Mouse (Mus musculus) brain, embryonic 14.5 days (tissue): ENCODE data around the gene Gon7. TPM values are rescaled to one million over a fixed set of nuclear protein-coding genes. Genes with fewer than 3 reads are reported as not detected.

Experiments
- DNase-seq: peaks from one replicate; pipeline ENCODE4 v3.0.0-alpha.2; 2011; ENCODE audit warnings: low read depth
- CTCF ChIP-seq: fragments of 200-500 bp; IDR thresholded peaks from 2 replicates; pipeline ENCODE4 v1.5.1; 2012; ENCODE audit warnings: inconsistent platforms, mild to moderate bottlenecking, moderate library complexity, borderline replicate concordance; ENCODE audit not compliant: insufficient read depth, insufficient read length; ENCODE audit errors: extremely low read depth
- POLR2A ChIP-seq: fragments of 200-500 bp; IDR thresholded peaks from 2 replicates; pipeline ENCODE4 v1.6.1; 2012; ENCODE audit warnings: mild to moderate bottlenecking, inconsistent platforms, borderline replicate concordance; ENCODE audit not compliant: poor library complexity, insufficient read depth, insufficient read length, severe bottlenecking; ENCODE audit errors: extremely low read depth
- polyA plus RNA-seq: library from polyadenylated mRNA; depleted of rRNA; stranded (reverse); fragments of >200 nt; gene quantifications from 2 replicates; pipeline ENCODE4 v1.2.3, GENCODE M21; 2012

Gon7 gene
- polyA plus RNA-seq, 1 experiment: 24.1 TPM

DNA sequence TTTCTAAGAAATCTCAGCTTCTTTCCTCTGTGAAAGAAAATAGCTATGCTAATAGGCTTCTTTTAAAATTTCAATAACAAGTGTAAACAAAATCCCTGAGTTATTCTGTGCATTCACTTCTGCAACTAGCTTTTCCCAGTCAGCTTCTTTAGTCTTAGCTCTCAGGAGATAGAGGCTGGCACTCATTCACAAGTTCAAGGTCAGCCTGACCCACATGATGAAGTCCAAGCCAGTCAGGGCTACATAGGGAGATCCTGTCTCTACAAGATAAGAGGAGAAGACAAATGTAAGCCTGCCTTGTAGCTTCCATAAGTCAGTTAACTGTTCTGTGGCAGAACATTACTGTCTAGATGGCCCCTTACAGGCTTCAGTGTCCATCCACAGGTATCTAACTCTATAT lies 6.1 kb upstream of the Gon7 start:
- DNase-seq: no peak
- no peak for TF ChIP-seq CTCF
- TF ChIP-seq POLR2A: no peak

DNA sequence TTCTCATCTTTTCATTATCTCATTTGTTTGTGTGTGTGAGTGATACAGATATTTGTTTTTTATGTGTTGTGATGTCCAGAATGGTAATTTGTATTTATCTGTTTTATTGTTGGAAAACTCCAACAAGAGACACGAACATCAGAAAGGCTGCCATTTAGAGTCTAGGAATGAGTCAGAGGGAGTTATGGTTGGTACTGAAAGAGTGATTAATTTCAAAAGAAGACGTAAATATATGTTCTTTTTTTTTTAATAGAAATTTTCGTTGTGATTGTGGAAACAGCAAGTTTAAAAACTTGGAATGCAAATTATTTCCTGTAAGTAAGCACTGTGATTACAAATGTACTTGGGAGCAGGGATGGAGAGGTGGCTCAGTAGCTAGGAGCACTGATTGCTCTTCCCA lies 4.1 kb upstream of the Gon7 start:
- no peak for DNase-seq

DNA sequence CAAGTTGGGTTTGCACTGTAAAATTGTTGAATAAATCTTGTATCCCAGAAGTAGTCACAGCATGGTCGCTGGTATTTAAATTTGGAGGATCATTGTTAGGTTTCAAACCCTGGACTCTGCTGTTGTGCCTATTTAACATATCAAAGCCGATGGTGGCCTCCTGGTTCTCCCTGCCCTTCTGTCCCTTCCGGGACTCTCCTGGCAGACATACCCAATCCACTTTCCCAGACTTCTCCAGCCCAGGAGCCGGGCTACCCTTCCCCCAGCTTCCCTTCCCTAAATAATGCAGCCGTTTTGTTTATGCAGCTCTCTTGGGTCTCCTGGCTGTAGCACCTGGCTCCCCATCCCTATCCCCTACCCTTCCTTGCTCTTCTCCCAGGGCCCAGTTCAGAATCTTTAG lies 1.3 kb upstream of the Gon7 start:
- TF ChIP-seq CTCF: no peak
- no peak for TF ChIP-seq POLR2A
- peak; percentile 18 for DNase-seq

More for the DNA sequence above, 4.1 kb upstream of the Gon7 start:
- TF ChIP-seq POLR2A (no peak), CTCF (no peak)

DNA sequence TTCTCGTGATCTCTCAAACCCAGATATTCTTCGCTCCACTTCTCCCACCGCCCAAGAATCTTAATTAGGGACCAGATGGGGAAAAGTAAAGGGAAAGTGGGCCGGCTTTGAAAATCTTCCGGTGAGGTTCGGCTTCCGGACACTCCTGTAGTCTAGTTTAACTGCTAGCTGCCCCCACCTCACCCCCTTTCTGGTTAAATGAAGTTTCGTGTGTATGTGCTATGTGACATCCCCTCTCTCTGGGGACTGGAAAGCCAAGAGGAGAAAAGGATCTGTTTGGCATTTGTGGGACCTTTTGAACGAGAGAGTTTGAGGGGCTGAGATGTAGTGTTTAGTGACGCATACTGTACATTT lies 777 bp upstream of the Gon7 start, which contains the start of gene Gm20604:
TSS of gene Gm20604 (minus strand) at position 270 of the 354 bp plus-strand sequence.
- TF ChIP-seq POLR2A (no peak), CTCF (no peak)

DNA sequence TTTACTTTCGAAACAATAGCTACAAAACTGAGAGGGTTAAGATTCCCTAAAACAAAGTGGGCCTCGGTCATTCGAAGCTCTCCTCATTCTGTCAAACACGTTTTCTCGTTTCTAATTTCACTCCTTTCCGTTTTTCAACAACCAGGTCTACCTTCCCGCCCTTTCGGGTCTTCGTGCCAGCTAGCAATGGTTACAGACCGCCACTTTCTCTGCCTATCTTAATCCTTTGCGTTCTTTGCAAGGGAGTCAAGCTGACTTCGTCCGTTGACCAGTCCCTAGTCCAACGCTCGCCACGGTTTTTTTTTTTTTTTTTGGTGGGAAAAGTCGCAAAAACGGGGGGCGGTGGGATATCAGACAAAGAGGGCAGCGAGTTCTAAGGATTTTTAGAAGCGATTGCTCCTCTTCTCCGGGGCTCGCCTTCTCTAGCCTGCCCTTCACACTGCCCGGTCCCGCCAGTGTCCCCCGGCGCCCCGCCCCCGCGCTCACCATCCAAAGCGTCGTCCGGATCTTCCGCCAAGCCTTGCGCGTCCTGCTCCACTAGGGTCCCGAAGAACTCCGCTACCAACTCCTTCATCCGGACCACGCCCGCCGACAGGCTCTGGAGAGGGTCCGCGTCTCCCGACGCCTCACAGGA lies 431 bp downstream of the Gon7 start:
- no peak for DNase-seq
- no peak for TF ChIP-seq POLR2A
- no peak for TF ChIP-seq CTCF

More for the DNA sequence above, 777 bp upstream of the Gon7 start, which contains the start of gene Gm20604:
- no peak for DNase-seq

DNA sequence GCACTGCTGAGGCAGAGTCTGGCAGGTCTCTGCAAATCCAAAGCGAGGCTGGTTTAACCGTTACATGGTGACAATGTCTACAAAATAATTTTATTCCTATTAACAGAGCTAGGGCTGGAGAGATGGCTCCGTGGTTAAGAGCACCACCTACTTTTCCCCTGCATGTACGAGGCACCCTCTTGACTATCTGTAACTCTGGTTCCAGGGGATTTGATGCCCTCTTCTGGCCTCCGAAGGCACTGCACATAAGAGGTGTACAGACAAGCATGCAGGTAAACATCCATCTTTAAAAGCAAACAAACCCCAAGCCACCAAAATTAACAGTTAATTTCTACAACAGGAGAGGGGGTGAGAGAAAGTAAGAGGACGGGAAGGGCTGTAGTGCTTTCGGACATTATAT lies 1.3 kb downstream of the Gon7 start:
- peak; percentile 31; the same call in 1 of the 2 replicates for TF ChIP-seq CTCF
- TF ChIP-seq POLR2A: no peak
- DNase-seq: peak; percentile 17

DNA sequence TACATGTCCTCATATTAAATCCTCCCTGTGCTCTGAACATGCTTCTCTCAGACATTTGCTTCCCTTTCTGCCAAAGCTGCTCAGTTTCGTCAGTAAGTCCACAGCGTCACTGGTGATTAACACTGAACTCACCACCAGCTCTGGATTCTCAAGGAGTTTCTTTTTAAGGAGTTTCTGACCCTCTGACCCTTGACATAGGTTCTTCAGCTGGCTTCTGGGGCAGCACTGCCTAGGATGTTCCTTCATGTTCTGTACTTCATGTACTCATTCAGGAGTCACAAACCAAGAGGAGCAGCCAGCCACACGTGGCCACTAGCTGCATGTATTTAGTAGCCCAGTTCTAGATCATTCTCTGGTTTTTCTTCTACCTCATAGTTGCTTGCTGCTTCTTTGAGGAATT lies 9.3 kb downstream of the Gon7 start:
- DNase-seq: no peak
- TF ChIP-seq POLR2A (no peak), CTCF (no peak)

DNA sequence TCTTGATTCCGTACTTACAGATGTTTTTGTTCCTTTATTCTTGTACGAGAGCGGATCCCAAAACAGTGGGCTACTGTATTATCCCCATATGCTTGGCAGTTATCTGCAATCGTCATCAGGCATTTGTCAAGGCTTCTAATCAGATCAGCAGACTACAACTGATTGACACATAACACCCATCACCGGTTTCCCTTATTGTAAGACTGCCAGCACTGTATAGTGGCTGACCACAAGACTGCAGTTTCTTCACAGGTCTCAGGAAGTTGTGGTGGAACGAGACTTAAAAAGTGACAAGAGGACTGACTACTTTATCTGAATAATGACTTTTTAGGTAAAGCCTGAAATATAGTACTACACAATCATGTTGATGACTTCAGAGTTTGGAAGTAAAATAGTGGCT lies 12.8 kb downstream of the Gon7 start:
- no peak for DNase-seq
- TF ChIP-seq POLR2A (no peak), CTCF (no peak)

DNA sequence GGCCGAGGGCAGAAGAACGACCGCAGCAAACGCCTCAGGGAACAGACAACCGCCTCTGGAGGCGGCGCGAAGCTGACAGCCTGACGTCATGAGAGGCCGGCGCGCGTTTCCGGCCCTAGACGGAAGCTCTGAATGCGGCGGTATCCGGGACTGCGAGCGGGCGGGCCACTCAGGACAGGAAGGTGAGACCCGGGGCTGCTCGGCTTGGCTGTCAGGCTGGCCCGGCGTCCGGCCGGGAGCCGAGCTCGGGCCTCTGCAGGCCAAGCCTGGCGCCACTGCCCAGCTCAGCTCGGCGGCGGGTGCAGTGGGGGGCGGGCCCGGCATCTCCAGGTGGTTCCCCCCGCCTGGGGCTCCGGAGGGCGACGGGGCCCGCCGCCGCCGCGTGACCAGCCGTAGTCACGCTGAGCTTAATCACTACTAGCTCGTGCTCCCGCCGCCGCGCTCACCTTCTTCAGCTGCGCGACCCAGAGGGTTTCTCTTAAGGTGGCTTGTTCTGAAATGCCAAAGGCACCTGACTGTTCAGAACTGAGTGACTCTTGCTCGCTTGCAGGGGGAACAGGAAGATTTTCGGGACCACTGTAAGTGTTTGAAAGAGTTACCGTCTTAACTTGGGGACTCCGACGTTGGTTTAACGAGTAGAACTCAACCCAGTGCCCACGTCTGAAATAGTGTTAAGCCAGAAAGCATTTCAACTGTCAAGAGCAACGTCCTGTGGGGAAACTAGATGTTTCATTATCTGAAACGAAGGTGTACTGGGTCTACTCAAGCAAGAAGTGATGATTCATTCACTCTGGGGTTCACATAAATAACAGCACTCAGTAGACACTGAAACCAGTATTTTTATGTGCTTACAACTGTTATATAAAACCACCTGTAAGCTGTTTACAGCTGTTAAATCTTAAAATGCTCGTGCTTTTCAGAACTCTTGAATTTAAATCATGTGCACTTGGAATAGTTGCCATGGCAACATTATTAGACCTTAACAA lies 13.7 kb downstream of the Gon7 start, which contains the start of the genes Moap1 and Tmem251:
TSS of gene Moap1 (minus strand) at position 73 of the 986 bp plus-strand sequence.
TSS of gene Tmem251 (plus strand) at position 174 of the 986 bp plus-strand sequence.
- TF ChIP-seq CTCF (no peak), POLR2A (peak; percentile 57)
- DNase-seq: peak; percentile 96

DNA sequence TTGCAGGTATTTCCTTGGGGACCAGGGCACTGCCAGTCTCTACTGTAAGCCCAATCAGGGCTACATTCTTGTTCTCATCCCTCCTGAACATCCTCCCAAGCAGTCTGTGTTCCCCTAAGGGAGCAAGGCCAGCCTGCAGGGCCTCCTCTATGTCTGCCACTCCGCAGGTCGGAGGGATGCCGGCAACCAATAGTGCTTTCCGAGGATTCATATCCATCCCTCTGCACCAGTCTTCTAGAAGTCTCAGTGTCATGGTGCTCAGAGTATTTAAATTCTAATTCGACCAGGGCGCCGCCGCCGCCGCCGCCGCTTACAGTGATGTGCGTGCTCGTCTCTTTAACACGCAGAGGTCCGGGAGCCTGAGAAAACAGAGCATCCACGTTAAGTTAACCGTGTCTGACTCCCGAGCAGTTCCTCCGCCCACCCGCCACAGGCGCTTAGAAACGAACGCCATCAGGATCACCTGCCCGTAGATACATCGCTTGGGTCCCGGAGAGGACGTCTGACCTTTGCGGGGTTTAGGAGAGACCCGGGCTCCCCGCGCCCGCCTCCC lies 14.5 kb downstream of the Gon7 start:
- DNase-seq: no peak
- TF ChIP-seq POLR2A: no peak

DNA sequence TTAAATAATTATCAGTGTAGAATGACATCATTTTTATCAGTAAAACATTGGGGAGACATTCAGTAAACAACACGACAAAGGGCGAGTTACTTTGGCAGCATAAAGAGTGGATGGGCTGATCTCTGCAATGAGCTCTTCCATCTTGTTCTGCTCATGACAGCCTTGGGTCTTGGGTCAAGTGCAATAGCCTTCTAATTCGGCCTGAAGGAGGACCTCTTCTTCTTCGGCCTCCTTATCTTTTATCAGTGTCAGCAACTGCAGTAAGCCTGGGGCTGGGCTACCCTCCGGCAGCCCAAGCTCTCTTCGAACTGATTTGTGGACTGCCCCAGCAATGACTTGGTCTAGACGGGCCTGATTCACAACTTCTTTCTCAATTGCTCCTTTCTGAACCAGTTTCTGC lies 15.5 kb downstream of the Gon7 start:
- no peak for TF ChIP-seq POLR2A
- no peak for TF ChIP-seq CTCF
- DNase-seq: no peak
